Mouse (Mus musculus) brain, adult 10 weeks (tissue): Measurements from ENCODE around the gene Sept3. TPM values are rescaled to one million over a fixed set of nuclear protein-coding genes. Genes with fewer than 3 reads are reported as not detected.

Experiments used
- polyA plus RNA-seq: library from polyadenylated mRNA; stranded (reverse); fragments of 350-450 nt; fragmentation: Illumina TruSeq; extraction: RNeasy Lipid Tissue Mini Kit (QIAGEN cat#74804); gene quantifications from one replicate; pipeline ENCODE4 v1.2.3, GENCODE M21; 2015; ENCODE audit warnings: low read depth, low replicate concordance

Sept3 gene
- 440 TPM for polyA plus RNA-seq

GRCm38 (mm10) chr15:82274593-82274926 is at the start of gene Sept3:
Sept3 (plus strand) TSS chr15:82274893.

GRCm38 (mm10) chr15:82244115-82244804 is 30.4 kb upstream of the Sept3 start, which contains the start of gene Cenpm:
Cenpm (minus strand) TSS chr15:82244748.

GRCm38 (mm10) chr15:82252097-82252496 is 22.6 kb upstream of the Sept3 start, which contains the start of gene 1500009C09Rik:
1500009C09Rik (plus strand) TSS chr15:82252397.

GRCm38 (mm10) chr15:82298764-82299561 is 24.3 kb downstream of the Sept3 start, which contains the start of gene Wbp2nl:
Wbp2nl (plus strand) TSS chr15:82298954.

GRCm38 (mm10) chr15:82338593-82339112 is 64.0 kb downstream of the Sept3 start, which contains the start of the genes Naga, Pheta2 and Smdt1:
Naga (minus strand) TSS chr15:82338925.
Pheta2 (plus strand) TSS chr15:82338942.
Smdt1 (plus strand) TSS chr15:82338959.

Other genes starting within 250 kb of the Sept3 start
- 118 TPM for gene Desi1, start 241.0 kb upstream of the Sept3 start, polyA plus RNA-seq
- 244 TPM for gene Snu13, start 227.3 kb upstream of the Sept3 start, polyA plus RNA-seq
- gene 4930407I10Rik, start 215.7 kb upstream of the Sept3 start, polyA plus RNA-seq, result not detected
- gene Mei1, start 204.9 kb upstream of the Sept3 start, polyA plus RNA-seq, result 2.7 TPM
- 12.6 TPM for gene Ccdc134, start 147.0 kb upstream of the Sept3 start, polyA plus RNA-seq
- gene Srebf2, start 127.7 kb upstream of the Sept3 start, polyA plus RNA-seq, result 117 TPM
- gene Shisa8, start 62.1 kb upstream of the Sept3 start, polyA plus RNA-seq, result 1.4 TPM
- 0.34 TPM for gene Tnfrsf13c, start 50.5 kb upstream of the Sept3 start, polyA plus RNA-seq
- gene Cenpm, start 30.1 kb upstream of the Sept3 start, polyA plus RNA-seq, result 3.3 TPM
- 125 TPM for gene 1500009C09Rik, start 22.5 kb upstream of the Sept3 start, polyA plus RNA-seq
- not detected for gene Wbp2nl, start 24.1 kb downstream of the Sept3 start, polyA plus RNA-seq
- gene Naga, start 64.0 kb downstream of the Sept3 start, polyA plus RNA-seq, result 30.5 TPM
- gene Pheta2, start 64.0 kb downstream of the Sept3 start, polyA plus RNA-seq, result 0.82 TPM
- gene Smdt1, start 64.1 kb downstream of the Sept3 start, polyA plus RNA-seq, result 261 TPM
- gene Ndufa6, start 79.4 kb downstream of the Sept3 start, polyA plus RNA-seq, result 395 TPM
- gene Cyp2d22, start 105.4 kb downstream of the Sept3 start, polyA plus RNA-seq, result 23.5 TPM
- gene Cyp2d11, start 119.1 kb downstream of the Sept3 start, polyA plus RNA-seq, result not detected
- not detected for gene Cyp2d10, start 132.3 kb downstream of the Sept3 start, polyA plus RNA-seq
- not detected for gene Cyp2d9, start 158.5 kb downstream of the Sept3 start, polyA plus RNA-seq